Mouse (Mus musculus) 3T3-L1 (cell line): ENCODE results near the gene Ric8a.

Experiments used
- DNase-seq: peaks from one replicate; pipeline ENCODE4 v3.0.0-alpha.2; 2015; ENCODE audit warnings: low read depth, low spot score

The Ric8a gene

GRCm38 (mm10) chr7:140856785-140857549 lies at the start of gene Ric8a:
Ric8a (plus strand) TSS chr7:140856957.
- peak; percentile 81 for DNase-seq

- peak; percentile 15 for DNase-seq
These were observed 46.3 kb upstream of the Ric8a start for GRCm38 (mm10) chr7:140810496-140810895.

GRCm38 (mm10) chr7:140811714-140812113 lies 45.0 kb upstream of the Ric8a start:
- no peak for DNase-seq

- no peak for DNase-seq
These were observed 43.9 kb upstream of the Ric8a start for GRCm38 (mm10) chr7:140812850-140813249.

GRCm38 (mm10) chr7:140820173-140820572 lies 36.6 kb upstream of the Ric8a start:
- DNase-seq = no peak

- DNase-seq = no peak
These were observed 35.5 kb upstream of the Ric8a start for GRCm38 (mm10) chr7:140821305-140821652.

- DNase-seq = peak; percentile 38
These were observed 35.0 kb upstream of the Ric8a start, which contains the start of gene Zfp941 for GRCm38 (mm10) chr7:140821653-140822329. Zfp941 (minus strand) TSS chr7:140822178.

- no peak for DNase-seq
These were observed 34.0 kb upstream of the Ric8a start for GRCm38 (mm10) chr7:140822731-140823130.

- peak; percentile 67 for DNase-seq
These were observed 28.4 kb upstream of the Ric8a start for GRCm38 (mm10) chr7:140828171-140828881.

GRCm38 (mm10) chr7:140831447-140831846 lies 25.3 kb upstream of the Ric8a start:
- DNase-seq = peak; percentile 72

- DNase-seq = no peak
These were observed 23.4 kb upstream of the Ric8a start for GRCm38 (mm10) chr7:140833341-140833740.

GRCm38 (mm10) chr7:140834968-140835757 lies 21.6 kb upstream of the Ric8a start, which contains the start of gene Urah:
Urah (plus strand) TSS chr7:140835018.
- DNase-seq = no peak

GRCm38 (mm10) chr7:140835758-140836087 lies 21.0 kb upstream of the Ric8a start:
- no peak for DNase-seq

GRCm38 (mm10) chr7:140836243-140837115 lies 20.3 kb upstream of the Ric8a start:
- DNase-seq = no peak

- no peak for DNase-seq
These were observed 17.2 kb upstream of the Ric8a start for GRCm38 (mm10) chr7:140839556-140839955.

GRCm38 (mm10) chr7:140840750-140841735 lies 15.7 kb upstream of the Ric8a start:
- peak; percentile 14 for DNase-seq

GRCm38 (mm10) chr7:140843806-140844205 lies 13.0 kb upstream of the Ric8a start:
- DNase-seq = no peak

- DNase-seq = peak; percentile 88
These were observed 11.7 kb upstream of the Ric8a start, which contains the start of gene Scgb1c1 for GRCm38 (mm10) chr7:140844905-140845665. Scgb1c1 (plus strand) TSS chr7:140845547.

GRCm38 (mm10) chr7:140845683-140846082 lies 11.1 kb upstream of the Ric8a start:
- DNase-seq = no peak
